Mouse (Mus musculus): ENCODE results near the gene Patl2. TPM values are rescaled to one million over a fixed set of nuclear protein-coding genes. Genes with fewer than 3 reads are reported as not detected.

Patl2 gene
- polyA plus RNA-seq, 1 experiment from 2014 or later: not detected

DNA sequence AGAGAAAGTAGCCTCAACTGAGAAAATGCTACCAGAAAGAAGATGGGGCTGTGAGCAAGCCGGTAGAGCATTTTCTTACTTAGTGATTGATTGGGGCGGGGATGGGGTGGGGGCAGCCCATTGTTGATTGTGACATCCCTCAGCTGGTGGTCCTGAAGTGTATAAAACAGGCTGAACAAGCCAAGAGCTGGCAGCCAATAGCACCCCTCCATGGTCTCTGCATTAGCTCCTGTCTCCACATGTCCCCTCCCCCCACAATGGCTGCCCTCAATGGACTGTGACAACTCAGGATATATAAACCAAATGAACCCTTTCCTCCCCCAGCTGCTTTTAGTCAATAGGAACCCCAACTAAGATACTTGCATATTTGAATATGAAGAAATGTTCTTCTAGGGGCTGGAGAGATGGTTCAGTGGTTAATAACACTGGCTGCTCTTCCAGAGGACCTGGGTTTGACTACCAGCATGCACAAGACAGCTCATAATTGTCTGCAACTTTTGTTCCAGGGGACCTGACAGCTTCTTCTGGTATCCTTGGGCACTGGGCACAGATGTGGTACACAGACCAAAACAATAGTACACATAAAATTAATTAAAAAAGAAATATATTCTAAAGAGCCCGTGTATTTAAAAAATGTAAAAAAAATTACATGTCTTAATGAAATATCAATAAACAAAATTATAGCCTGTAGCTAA, 24.7 kb upstream of the Patl2 start:
- DNase-seq (ENCODE audit: low spot score) (no peak), ATAC-seq (no peak)
- Histone ChIP-seq H3K36me3 (ENCODE audit: insufficient read depth, low read length) (no peaks in the 10 kb centered on the region), H3K27ac (ENCODE audit: low read length) (no peak overlapping the region), H3K9me3 (ENCODE audit: low read length) (no peaks in the 10 kb centered on the region), H3K4me2 (replicated peaks; ENCODE audit: low read depth, low read length) (no peak overlapping the region), H3K4me3 (ENCODE audit: low read depth, low read length) (no peak overlapping the region), H3K27me3 (replicated peaks; ENCODE audit: insufficient read depth, low read length) (no peaks in the 10 kb centered on the region), H3K4me1 (ENCODE audit: insufficient read depth, low read depth, low read length) (no peaks in the 10 kb centered on the region), H3K9ac (replicated peaks; ENCODE audit: low read depth) (no peak overlapping the region)
- 65% methylated on average over 3 of the region's 3 CpGs for WGBS
- TF ChIP-seq EP300 (IDR thresholded peaks at IDR 0.05): no peak
- no peak for TF ChIP-seq CTCF (IDR thresholded peaks at IDR 0.05)

DNA sequence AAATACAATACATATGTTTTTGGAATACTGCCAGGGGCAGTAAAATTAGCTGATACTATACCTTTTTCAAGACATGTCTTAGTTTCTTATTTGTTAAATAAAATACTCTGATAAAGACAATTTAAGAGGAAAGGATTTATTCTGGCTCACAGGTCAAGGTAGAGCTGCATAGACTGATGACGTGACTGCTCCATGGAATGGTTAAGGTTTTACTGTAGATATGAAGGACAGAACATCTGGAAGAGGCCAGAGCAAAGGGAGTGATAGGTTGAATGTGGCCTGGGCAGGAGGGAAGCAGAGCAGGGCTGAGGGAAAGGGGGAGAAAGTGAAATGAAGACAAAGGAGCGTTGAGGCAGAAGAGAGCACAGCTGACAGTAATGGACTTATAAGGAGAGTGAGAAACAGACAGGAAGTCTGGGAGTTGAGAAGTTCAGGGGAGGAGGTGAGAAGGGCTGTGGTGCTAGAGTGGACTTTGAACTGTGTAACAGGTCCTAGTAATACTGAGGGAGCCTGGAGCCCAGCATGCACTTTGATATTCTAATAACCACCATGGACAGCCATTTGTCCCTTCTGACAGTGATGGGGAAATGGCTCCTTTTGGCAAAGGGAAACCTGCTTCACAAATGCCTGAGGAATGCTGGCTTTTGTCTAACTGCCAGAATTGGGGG, 20.6 kb upstream of the Patl2 start:
- ATAC-seq: no peak
- WGBS: 47% methylated on average over 2 of the region's 2 CpGs
- TF ChIP-seq CTCF (IDR thresholded peaks at IDR 0.05) (no peak), EP300 (IDR thresholded peaks at IDR 0.05) (no peak)

GRCm38 (mm10) chr2:122201501-122201900, 15.5 kb upstream of the Patl2 start:
- DNase-seq (ENCODE audit: low spot score): no peak
- no peak overlapping the region for H3K27ac ChIP-seq (ENCODE audit: low read length)
- TF ChIP-seq EP300 (IDR thresholded peaks at IDR 0.05) (no peak), CTCF (IDR thresholded peaks at IDR 0.05) (no peak)
- no peak for ATAC-seq
- H3K9ac ChIP-seq (replicated peaks; ENCODE audit: low read depth): no peak overlapping the region
- H3K36me3 ChIP-seq (ENCODE audit: insufficient read depth, low read length): no peaks in the 10 kb centered on the region
- 36% methylated on average over 1 of the region's 1 CpGs for WGBS
- H3K4me1 ChIP-seq (ENCODE audit: insufficient read depth, low read depth, low read length): no peaks in the 10 kb centered on the region
- H3K4me2 ChIP-seq (replicated peaks; ENCODE audit: low read depth, low read length): no peak overlapping the region
- H3K9me3 ChIP-seq (ENCODE audit: low read length): no peaks in the 10 kb centered on the region
- H3K27me3 ChIP-seq (replicated peaks; ENCODE audit: insufficient read depth, low read length): no peaks in the 10 kb centered on the region
- no peak overlapping the region for H3K4me3 ChIP-seq (ENCODE audit: low read depth, low read length)

More for the DNA sequence above, 20.6 kb upstream of the Patl2 start:
- Histone ChIP-seq H3K36me3 (ENCODE audit: insufficient read depth, low read length) (no peaks in the 10 kb centered on the region), H3K27me3 (replicated peaks; ENCODE audit: insufficient read depth, low read length) (no peaks in the 10 kb centered on the region), H3K9me3 (ENCODE audit: low read length) (no peaks in the 10 kb centered on the region), H3K4me3 (ENCODE audit: low read depth, low read length) (no peak overlapping the region), H3K27ac (ENCODE audit: low read length) (no peak overlapping the region), H3K4me2 (replicated peaks; ENCODE audit: low read depth, low read length) (no peak overlapping the region), H3K4me1 (ENCODE audit: insufficient read depth, low read depth, low read length) (no peaks in the 10 kb centered on the region), H3K9ac (replicated peaks; ENCODE audit: low read depth) (no peak overlapping the region)
- no peak for DNase-seq (ENCODE audit: low spot score)

GRCm38 (mm10) chr2:122194509-122194929, 8.5 kb upstream of the Patl2 start:
- ATAC-seq (peak; percentile 35; the same call in 1 of the 2 replicates), DNase-seq (ENCODE audit: low spot score) (peak; percentile 84)
- Histone ChIP-seq H3K27ac (ENCODE audit: low read length) (no peak overlapping the region), H3K4me1 (ENCODE audit: insufficient read depth, low read depth, low read length) (no peaks in the 10 kb centered on the region), H3K36me3 (ENCODE audit: insufficient read depth, low read length) (no peaks in the 10 kb centered on the region), H3K9me3 (ENCODE audit: low read length) (no peaks in the 10 kb centered on the region), H3K27me3 (replicated peaks; ENCODE audit: insufficient read depth, low read length) (no peaks in the 10 kb centered on the region), H3K4me2 (replicated peaks; ENCODE audit: low read depth, low read length) (no peak overlapping the region), H3K9ac (replicated peaks; ENCODE audit: low read depth) (no peak overlapping the region), H3K4me3 (ENCODE audit: low read depth, low read length) (no peak overlapping the region)
- no peak for TF ChIP-seq EP300 (IDR thresholded peaks at IDR 0.05)
- peak; percentile 67 for TF ChIP-seq CTCF (IDR thresholded peaks at IDR 0.05)
- 63% methylated on average over 1 of the region's 1 CpGs for WGBS

GRCm38 (mm10) chr2:122191849-122192248, 5.9 kb upstream of the Patl2 start:
- Histone ChIP-seq H3K27ac (ENCODE audit: low read length) (no peak overlapping the region), H3K36me3 (ENCODE audit: insufficient read depth, low read length) (no peaks in the 10 kb centered on the region), H3K4me2 (replicated peaks; ENCODE audit: low read depth, low read length) (no peak overlapping the region), H3K27me3 (replicated peaks; ENCODE audit: insufficient read depth, low read length) (no peaks in the 10 kb centered on the region), H3K9me3 (ENCODE audit: low read length) (no peaks in the 10 kb centered on the region), H3K4me1 (ENCODE audit: insufficient read depth, low read depth, low read length) (no peaks in the 10 kb centered on the region), H3K9ac (replicated peaks; ENCODE audit: low read depth) (no peak overlapping the region), H3K4me3 (ENCODE audit: low read depth, low read length) (no peak overlapping the region)
- TF ChIP-seq EP300 (IDR thresholded peaks at IDR 0.05): no peak
- TF ChIP-seq CTCF (IDR thresholded peaks at IDR 0.05): no peak
- WGBS: 61% methylated on average over 3 of the region's 3 CpGs
- ATAC-seq: no peak
- DNase-seq (ENCODE audit: low spot score): no peak

DNA sequence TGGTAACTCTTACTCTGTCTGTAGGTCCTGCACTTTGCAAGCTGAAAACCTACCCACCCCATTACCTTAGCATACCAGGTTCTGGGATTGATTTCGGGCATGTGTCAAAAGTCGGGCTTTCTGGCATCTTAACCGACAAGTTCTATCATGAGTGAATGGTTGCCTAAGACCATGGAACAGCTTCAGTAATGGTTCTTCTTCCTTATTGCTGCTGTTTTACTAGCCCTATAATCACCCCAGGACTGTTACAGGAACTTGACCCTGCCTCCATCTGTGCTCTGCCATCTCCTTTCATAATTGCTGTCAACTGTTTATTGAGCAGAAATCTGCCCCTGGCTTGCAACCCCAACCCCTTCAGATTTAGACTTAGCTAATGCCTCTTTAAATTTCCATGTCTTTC, 762 bp upstream of the Patl2 start:
- no peaks in the 10 kb centered on the region for H3K9me3 ChIP-seq (ENCODE audit: low read length)
- no peaks in the 10 kb centered on the region for H3K36me3 ChIP-seq (ENCODE audit: insufficient read depth, low read length)
- DNase-seq (ENCODE audit: low spot score) (no peak), ATAC-seq (no peak)
- no peaks in the 10 kb centered on the region for H3K4me1 ChIP-seq (ENCODE audit: insufficient read depth, low read depth, low read length)
- H3K27ac ChIP-seq (ENCODE audit: low read length): no peak overlapping the region
- TF ChIP-seq CTCF (IDR thresholded peaks at IDR 0.05) (no peak), EP300 (IDR thresholded peaks at IDR 0.05) (no peak)
- no peak overlapping the region for H3K4me3 ChIP-seq (ENCODE audit: low read depth, low read length)
- H3K27me3 ChIP-seq (replicated peaks; ENCODE audit: insufficient read depth, low read length): no peaks in the 10 kb centered on the region
- no peak overlapping the region for H3K9ac ChIP-seq (replicated peaks; ENCODE audit: low read depth)
- WGBS: 95% methylated on average over 3 of the region's 3 CpGs
- H3K4me2 ChIP-seq (replicated peaks; ENCODE audit: low read depth, low read length): no peak overlapping the region
